Mouse (Mus musculus) cortical plate, adult 2 months (tissue): ENCODE data around the gene Orm2.

ENCODE experiments used
- CTCF ChIP-seq: fragments of 200-500 bp; IDR thresholded peaks from 2 replicates; pipeline ENCODE4 v1.5.1; 2011; ENCODE audit warnings: mild to moderate bottlenecking, control low read depth, low read length; ENCODE audit not compliant: insufficient read depth; ENCODE audit errors: extremely low read depth
- POLR2A ChIP-seq: fragments of 200-500 bp; IDR thresholded peaks from 2 replicates; pipeline ENCODE4 v1.6.1; 2011; ENCODE audit warnings: mild to moderate bottlenecking, low read length, control low read depth; ENCODE audit not compliant: insufficient read depth; ENCODE audit errors: extremely low read depth

DNA sequence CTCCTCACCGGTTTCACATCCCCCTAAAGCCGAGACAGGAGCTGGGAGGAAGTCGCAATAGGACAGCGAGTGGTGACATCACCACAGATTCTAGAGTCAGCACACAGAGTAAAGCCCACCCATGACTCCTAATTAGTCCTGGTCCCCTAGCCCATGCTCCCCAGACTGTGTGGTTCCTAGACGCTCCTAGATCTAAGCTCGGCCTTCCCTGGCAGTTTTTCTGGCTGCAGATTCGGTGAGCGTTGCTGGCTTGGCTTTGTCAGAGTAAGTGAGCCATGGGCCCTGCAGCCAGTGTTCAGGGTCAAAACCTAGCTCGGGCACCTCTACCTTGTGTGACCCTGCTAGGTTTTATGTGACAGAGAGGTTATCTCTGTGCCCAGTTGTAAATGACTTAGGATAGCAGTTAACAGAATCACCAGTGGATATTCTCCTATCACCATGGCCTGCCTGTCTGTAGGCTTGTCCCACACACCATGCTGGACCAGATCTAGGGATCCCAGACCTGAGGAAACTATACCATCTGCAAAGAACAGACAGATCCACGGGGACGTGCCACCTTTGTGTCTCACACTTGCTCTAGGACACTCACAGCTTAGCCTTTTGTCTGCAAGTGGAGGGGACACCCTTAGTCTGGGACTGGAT, 27.8 kb downstream of the Orm2 start:
- no peak for TF ChIP-seq POLR2A
- TF ChIP-seq CTCF: no peak
